Mouse (Mus musculus): ENCODE results near the gene Skor1. TPM values are rescaled to one million over a fixed set of nuclear protein-coding genes. Genes with fewer than 3 reads are reported as not detected.
A peak's percentile ranks its signal among the peaks of the same experiment; 100 is the strongest.

Gene Skor1
- total RNA-seq (2021): under 1 TPM in 1 of 2 experiments, not detected in 1; 0.09 TPM
- long read RNA-seq, experiment 1: 0 reads
- long read RNA-seq, experiment 2: 0 reads

DNA sequence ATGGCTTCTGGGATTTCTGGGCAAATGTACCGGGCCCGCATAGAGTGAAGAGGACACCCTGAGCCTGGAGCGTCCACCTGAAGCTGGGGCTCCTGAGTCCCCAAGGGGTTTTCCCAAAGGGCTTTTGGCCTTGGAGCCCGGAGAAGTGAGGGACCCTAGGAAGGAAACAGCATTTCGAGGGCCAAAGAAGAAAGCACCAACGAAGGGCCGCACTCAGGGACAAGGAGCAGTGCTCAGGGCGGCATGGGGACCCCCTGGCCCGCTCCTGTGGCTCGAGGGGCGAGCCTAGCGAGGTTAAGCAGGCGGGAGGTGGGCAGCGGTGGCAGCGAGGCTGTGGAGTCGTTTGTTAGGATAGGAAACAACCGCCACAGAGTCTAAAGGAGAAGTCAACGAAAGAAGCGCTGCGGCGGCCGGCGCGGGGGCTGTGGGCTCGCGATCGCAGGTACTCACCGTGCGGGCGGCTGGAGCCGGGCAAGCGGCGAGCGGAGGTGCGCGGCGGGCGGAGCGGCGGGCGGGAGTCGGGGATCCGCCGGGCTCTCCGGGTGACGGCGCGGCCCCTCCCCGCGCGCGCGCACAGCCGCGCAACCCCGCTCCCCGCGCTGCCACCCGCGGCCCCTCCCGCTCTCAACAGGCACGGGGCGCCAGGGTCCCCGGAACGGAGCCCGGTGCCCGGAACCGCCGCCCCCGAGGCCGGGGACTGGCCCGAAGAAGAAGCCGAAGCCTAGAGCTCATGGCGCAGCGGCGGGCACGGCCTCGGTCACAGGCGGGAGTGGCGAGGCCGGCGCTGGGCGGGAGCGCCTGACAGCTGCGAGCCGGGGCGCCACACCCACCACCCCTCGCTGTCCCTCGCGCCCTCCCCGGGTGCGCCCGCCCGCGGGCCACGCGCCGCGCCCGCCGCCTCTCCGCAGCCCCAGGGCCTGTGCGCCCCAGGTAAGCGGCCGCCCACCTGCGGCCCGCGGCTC lies at the start of gene Skor1:
Skor1 (minus strand) TSS at position 552 of the 962 bp plus-strand sequence.
- DNase-seq: no peak

DNA sequence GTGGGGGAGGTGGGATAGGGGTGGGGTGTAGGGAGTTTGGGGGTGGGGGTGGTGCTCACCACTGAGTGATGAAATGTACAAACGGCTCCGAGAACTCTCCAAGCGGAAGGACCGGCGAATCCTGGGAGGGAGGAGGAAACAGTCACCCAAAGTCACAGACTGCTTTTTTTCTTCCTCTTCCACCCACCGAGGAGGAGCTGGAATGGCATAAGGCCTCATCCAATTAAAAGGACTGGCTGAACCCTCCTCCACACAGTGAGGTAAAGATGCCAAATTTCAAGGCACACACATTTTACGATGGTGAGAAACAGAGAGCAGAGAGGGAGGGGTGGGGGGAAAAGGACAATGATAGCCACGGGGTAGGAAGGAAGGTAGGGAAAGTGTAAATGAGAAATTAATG lies 48.5 kb upstream of the Skor1 start:
- no peak for DNase-seq

DNA sequence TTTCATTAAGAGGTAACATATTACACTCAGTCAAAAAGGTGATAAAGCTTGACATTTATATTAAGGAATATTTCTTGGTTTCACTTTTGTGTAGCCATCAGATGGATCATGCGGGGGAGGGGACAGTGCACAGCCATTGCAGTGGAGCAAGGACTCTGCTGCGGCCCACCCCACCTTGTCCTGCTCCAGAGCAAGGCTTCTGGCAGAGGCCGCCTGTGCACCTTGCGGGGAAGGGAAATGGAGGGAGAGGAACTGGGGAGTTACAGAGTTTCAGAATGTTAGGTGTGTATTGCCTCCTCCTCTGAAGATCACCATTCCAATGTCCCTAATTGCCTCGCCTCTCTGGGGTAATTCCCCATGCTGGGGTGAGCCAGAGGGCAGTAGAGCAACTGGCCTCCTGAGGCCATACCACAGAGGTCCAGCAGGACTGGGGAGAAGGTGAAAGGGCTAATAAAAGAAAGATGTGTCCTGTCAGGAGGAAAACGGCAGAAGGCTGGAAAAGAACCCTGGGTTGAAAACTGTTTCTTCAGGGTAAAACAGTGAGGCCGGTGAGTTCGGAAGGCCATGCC lies 47.4 kb upstream of the Skor1 start:
- DNase-seq: no peak

DNA sequence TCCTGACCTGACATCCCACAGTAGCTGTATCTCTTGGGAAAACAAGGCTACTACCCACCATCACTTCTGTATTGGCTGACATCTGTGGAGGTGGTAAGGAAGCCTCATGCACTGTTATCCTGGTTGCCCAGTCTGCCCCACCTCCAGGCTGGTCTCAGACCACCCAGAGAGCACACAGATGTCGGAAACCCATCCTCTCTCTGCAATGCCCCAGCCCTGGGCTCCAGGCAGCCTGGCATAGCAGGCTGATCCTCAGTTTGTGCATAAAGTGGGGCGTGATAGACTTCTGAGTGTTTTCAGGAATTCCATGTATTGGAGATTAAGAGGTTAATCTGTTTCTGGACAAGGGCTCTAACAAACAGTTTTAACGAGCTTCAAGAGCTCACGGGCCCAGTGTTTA lies 46.8 kb upstream of the Skor1 start:
- no peak for DNase-seq

DNA sequence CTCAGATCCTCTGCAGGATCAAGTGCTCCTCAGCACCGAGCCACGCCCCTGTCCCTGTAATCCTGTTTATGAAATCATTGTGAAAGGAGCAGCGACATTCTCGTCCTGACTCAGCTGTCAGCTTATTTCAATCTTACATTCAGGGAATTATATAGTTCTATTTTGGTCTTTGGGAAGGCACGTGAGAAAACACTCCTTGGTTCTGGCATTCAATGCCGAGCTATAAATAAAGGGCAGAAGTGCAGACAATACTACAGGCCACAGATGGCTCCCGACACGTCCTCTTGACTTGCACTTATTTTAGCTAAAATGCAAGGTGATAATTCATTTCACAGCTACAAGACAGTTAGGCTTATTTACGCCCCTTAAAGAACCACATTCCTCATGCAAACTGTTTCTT lies 46.0 kb upstream of the Skor1 start:
- DNase-seq: no peak

DNA sequence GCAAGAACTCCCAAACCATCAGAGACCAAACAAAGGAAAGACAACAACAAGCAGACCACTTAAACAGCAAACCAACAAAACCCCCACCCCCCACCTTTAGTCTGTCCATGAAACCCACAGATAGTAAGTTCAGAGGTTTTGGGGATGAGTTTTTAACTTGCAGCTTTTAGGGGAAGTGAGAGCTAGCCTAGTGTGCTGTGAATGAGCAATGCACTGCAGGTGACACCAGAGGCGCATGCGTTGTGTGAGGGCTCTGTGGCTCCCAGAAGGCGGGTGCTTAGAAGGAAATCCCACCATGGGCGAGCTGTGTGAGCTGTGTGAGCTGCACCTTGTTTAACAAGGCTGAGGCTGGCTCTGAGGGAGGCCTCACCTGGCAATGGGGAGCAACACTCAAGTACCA lies 44.0 kb upstream of the Skor1 start:
- no peak for DNase-seq

DNA sequence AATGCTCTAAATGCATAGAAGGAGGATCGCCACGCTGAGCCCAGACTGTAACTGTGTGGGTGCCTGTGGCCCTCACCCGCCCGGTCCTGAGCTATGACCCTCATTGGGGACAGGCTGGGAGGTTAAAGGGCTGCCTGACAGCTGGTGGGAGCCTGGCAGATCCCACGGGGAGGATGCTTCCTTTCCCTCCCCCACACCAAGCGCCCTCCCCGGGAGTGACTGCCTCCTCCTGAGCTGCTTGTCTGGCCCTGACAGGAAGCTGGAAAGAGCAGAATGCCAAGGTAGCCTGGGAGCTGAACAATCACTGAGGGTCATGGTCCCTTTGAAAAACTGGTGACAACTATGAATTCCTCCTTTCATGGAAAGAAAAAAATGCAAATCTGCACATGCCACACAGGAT lies 38.5 kb upstream of the Skor1 start:
- DNase-seq: no peak

DNA sequence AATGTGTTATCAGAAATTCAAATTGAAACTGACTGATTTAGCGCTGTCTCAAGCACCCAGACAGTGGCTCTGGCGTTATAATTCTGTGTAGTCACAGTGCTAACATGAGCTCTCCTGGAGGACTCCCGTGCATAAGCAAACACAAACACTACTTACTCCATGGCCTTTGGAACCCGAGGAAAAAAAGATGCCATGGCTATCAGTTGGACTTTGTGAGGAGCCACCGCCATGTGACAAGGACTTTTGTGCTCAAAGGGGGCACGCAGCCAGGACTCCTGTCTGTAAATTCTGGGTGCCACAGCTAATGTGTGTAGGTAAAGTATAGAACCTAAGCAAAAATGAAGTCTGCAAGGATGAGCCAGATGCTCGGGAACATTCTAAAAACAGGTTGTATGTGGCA lies 36.5 kb upstream of the Skor1 start:
- DNase-seq: no peak

DNA sequence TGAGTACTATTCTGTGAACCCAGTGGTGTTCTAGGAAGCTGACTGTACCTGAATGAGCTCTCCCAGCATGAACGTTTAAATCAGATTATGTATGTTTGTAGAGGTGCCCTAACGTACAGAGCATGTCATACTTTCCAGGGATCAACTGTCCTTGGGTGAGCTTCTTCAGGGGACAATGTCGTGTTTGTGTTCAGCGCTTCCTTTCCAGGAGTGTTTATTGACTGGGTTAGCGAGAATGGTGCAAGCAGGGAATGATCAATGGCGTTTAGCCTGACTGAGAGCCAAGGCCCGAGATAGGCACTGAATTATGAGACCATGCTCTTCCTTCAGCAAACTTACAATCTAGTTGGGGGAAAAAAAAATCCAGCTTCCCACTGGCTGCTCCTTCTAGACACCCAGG lies 35.1 kb upstream of the Skor1 start:
- DNase-seq: no peak

DNA sequence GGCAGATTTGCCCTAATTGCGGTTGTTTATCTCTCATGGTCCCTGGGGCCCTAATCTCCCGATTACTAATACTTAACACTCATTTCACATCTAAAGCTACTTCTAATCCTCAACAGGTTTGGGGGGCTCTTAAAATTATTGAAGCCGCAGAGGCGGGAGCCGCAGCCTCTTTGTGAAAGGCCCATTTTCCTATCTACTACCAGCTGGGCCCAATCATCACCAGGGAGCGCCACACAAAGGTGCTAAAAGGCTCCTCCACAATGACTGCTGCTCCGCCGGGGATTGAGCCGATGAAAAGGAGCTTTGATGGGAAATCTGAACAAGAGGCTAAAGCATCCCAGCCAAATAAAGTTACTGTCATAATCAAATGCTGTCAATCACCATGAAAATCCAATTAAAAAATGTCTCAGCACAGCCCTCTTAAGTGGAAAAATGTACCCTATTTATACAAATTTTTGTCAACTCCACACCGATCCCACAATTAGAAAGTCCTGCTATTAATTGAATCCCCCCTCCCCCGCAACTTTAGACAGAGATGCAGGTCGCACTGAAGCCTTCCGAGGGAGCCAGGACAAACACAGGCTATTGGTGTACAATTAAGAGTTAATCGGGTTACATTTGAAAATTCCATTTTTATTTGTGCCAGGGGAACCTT lies 33.7 kb upstream of the Skor1 start:
- no peak for DNase-seq

DNA sequence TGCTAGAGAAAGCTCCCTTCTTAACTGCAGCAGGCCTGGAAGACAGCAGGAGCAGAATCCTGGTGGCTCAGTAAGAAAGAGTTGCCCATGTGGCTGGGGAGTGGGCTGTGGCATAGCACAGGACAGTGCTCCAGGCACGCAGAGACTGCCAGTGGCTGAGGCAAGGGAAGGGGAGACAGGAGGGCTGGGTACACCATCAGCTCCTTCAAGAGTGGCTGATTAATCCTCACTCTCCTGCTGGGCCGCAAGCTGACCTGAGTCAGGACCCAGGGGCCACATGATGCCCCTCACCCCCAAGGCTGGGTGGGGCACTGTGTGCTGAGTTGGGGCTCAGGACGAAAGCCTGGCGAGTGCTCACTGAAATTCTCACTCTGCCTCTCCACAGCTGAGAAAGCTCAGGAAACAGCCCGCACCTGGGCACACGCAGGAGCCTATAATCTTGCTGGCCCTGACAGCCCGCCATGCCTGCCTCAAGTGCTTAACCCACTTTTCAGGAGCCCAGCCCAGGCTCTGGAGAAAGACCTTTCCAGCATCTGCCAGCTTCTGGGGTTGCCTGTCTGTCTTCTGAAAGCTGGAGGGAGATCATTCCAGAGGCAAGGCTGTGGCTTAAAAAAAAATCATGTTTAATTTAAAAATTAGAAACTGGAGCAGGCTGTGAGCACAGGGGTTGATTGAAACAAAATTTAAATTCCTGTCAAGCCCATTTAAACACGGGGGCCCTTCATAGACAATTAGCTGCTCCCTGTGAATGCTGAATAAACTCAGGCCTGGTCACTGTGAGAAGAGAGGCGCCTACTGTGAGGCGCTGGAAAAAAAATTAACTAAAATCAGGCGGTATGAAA lies 32.8 kb upstream of the Skor1 start:
- no peak for DNase-seq

DNA sequence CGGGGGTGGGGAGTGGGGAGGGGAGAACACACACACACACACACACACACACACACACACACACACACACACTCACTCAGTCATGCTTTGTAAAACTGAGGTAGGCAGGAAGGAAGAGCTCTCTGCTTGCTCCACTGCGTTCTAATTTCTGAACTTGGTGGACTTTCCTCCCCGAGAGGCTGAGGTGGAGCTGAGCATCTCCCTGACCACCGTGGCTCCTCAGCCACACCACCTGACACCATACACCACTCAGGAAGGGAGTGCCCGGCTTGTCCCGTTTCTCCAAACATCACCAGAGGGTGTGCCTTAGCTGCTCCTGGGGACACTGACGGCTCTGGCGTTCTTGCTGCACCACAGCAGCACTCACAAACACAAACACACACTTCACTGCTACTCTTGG lies 29.5 kb upstream of the Skor1 start:
- DNase-seq: no peak

DNA sequence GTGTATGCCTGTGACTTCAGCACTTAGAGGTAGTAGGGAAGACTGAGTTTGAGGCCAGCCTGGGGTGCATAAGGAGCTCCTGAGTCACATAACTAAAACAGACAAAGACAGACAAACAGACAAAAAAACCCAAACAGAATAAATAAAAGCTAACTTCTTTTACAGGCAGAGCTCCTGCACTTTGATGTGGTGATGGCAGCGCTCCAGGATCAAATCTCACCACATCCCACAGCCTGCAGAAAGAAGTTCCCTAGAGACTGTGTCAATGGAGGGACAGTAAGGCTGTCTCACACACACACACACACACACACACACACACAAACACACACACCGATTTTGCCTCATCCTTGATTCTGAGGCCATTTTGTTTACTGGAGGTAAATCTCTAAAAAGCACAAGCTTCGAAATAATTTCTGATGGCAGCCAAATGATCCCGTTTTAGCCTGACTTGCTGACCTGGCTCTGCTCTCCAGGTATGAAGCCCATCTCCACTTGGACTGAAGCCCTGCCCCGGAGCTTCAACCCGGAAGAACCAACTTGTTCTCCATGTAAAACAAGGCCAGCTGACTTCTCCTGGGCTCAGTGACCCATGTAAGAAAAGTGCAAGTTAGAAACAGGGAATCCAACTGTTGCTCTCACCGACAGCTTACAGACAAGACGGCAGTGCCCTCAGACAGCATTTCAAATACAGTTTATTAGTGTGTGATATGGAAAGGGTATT lies 25.4 kb upstream of the Skor1 start:
- DNase-seq: no peak

DNA sequence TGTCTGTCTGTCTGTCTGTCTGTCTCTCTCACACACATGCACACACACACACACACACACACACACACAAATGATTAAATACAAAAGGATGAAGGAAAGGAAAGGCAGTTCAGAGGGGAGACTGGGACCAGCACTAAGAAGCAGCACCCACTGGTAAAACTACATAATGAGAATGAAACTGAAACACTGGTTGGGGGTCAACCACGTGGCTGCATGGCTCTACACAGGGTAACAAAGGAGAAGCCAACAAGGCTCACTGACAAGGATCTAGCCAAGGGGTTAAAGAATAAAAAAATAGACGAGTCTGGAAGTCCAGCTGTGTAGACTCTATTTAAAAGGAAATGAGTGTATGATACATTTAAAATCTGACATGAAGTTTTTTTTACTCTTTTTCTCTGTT lies 23.2 kb upstream of the Skor1 start:
- no peak for DNase-seq

DNA sequence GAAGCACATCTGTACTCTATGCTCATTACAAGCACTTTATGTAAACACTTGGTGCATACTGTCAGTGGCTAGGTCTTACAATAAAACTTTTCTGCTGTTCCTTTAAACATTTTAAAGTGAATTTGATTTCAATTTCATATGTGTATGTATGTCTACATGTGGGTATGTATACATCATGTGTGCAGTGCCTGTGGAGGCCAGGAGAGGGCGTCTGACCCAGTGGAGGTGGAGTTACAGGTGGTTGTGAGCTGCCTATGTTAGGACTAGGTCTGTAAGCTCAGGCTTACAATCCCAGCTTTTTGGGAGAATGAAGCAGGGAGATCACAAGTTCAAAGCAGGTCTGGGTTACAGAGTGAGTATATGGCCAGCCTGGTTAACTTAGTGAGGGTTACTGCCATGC lies 20.4 kb upstream of the Skor1 start:
- no peak for DNase-seq

DNA sequence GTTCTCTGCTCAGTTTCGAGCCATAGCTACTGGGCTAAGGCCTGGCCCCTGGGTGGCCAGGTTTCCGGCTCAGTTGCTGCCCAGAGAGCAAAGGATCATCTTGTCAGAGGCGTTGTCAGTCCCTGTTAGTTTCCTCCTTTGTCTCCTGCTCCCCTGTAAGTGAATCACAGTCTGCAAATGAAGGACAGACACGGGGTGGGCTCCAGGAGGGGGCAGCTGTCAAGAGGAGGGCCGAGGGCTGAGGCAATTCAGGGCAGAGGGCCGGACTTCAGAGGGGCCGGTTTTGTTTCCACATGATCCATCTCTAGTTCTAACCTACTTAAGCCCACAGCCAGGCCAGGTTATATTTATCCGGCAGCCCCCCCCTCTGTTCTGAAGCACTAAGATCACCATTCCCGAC lies 16.3 kb upstream of the Skor1 start:
- no peak for DNase-seq

DNA sequence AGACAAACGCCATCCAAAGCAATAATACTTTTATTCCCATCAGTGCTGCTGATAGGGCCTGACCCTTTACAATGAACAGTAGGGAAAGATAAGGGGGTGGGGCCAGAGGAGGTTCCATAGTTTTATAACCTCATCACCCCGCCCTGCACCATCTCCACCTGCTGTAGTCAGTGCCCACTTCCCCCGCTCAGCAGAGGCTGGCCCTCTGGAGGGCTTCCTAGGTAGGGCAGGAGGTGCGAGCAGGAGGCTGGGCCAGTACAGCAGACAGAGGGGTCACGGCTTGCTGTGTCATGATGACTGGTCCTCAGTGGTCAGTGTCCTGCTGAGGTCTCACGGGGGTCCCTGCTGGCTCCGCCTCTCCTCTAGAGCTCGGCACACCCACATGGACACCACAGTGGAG lies 15.0 kb upstream of the Skor1 start:
- DNase-seq: no peak

DNA sequence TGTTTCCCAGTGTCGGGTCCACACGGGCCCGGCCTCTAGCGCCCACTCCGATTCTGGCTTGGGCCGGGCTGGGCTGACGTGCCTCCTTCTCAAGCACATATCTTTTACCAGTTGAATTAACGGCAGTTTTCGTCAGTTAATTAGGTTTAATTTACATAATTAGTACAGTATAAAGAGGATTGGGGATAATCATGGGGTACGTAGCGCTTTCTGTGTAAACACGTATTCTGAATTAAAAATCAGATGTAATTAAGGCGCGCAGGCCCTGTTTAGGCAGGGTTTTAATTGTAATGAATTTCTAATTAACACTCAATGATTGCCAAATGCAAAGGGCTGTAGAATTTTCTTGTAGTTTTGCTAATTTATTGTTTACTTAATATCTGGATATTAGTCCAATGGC lies 3.2 kb upstream of the Skor1 start:
- no peak for DNase-seq

DNA sequence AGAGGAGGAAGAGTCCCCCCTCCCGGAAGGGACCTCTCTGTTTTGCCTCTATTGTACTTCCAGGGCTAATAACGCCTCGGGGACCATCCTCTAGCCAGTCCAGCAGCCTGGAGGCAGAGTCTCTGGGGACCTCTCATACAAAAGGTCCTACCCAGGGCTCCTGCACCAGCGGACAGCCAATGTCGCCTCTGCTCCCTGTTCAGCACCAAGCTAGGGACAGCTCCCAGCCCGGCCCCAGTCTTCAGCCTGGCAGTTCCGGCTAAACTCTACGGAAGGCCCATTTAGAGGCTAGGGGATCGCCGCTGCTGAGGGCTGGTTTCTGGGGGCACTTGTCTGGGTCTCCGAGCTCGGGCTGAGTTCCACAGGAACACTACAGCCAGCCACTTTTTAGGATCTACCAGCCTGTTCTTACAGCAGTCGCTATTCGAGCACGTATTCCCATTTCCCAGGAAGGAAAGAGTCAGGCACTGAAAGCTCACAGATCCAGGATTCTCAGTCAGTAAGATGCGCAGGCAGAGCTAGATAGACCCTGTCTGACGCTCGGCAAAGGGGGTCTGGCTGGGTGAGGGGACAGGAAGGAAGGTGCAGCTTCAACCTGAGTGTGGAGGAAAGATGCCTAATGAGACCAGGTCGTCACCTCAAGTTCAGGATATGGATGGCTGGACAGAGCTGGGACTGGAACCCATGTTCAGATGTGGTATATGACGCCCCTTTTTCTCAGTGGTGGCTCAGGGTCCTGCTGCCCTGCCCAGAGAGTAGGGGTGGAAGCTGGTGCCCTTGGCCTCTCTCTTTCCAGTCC lies 2.5 kb upstream of the Skor1 start:
- DNase-seq: peak; percentile 82

DNA sequence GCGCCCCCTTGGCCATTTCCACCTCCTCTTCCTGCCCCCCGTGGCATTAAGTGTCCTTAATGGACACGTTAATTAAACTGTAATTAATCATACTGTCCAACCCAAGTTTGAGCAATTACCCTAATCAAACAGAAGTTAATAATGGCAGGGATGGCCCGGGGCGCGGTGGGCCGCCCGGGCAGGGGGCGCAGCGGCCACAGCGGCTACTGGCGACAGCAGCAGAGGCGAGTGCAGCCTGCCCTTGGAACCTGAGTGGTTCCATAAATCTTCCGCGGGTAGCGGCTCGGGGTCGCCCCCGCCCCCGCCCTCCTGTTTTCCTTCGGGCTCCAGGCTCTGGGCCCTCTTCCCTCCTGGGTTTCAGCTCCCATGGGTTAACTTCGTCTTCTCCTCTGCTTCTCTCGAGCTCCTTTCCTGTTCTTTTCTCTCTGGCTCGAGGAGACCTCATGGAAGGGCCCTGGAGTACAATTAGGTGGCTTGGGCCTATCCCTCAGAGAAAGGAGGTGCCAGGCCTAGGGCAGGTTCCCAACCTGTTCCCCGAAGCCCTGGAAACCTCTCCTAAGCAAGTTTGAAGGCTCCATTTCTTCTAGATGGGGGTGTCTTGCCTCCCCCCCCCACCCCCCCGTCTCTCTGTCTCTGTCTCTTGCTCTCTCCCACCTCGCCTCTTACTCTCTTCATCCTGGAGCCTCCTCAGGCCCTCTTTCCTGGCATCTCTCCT lies 1.5 kb upstream of the Skor1 start:
- DNase-seq: no peak

Measured in gastrocnemius, postnatal 10 days (tissue).